Mouse (Mus musculus): ENCODE measurements around the gene Ddi2.

Gene Ddi2

GRCm38 (mm10) chr4:141694719-141695118, 28.5 kb downstream of the Ddi2 start:
- no peak for DNase-seq (ENCODE audit: inconsistent ontology term)

DNA sequence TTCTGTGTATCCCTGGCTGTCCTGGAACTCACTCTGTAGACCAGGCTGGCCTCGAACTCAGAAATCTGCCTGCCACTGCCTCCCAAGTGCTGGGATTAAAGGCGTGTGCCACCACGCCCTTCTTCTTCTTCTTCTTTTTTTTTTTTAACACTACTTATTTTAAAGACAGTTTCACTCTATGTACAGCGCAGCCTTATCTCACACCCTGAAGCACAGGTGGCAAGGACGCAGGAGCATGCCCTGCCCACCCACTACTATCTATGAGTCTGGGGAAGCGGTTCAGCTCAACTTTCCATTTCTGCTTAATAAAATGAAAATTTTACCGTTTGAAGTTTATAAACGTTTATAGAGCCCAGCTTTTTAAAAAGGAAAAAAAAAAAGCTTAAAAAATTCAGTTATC, 34.7 kb downstream of the Ddi2 start:
- no peak for DNase-seq (ENCODE audit: inconsistent ontology term)

- DNase-seq (ENCODE audit: inconsistent ontology term): no peak
These were observed 36.7 kb downstream of the Ddi2 start for GRCm38 (mm10) chr4:141686525-141686924.

DNA sequence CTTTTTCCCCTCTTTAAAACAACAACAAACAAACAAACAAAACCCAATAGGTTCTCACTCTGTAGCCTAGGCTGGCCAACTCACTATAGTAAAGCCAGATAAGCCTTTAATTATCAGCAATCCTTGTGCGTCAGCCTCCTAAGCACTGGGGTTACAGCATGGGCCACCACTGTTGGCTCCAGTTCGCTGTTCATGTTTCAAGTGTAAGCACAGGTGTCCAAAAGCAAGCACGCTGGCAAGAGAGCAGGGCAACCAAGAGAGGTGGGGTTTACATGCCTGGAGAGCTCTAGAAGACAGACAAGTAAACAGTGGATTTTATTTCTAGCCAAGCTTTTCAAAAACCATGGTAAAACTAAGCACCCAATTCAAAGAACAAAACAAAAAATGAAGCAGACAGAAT, 37.1 kb downstream of the Ddi2 start:
- DNase-seq (ENCODE audit: inconsistent ontology term): no peak

GRCm38 (mm10) chr4:141685499-141685898, 37.7 kb downstream of the Ddi2 start, which contains the start of gene Rsc1a1:
Gene Rsc1a1, minus strand, starts transcription at chr4:141685599.
- no peak for DNase-seq (ENCODE audit: inconsistent ontology term)

DNA sequence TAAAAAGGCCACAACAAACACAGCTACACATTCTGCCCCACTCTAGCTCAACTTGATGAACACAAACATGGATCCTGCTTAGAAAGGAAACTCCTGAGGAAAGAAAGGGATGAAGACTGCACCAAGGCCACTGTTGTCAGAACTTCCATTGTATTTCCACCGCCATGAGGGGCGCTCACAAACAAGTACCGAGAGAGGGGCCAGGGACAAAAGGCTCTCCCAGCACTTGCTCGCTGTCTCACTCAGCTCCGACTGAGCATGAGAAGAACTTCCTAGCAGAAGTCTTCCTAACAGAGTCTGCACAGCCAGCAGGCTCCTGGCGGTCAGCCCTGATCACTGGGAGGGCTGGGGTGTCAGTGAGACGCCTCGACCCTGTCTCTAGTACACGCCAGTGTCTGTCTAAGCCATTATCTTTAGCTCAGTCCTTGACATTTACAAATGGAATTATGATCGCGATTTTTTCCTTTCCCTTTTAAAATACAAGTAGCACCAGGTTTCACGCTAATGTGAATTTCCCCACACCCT, 40.5 kb downstream of the Ddi2 start:
- no peak for DNase-seq (ENCODE audit: inconsistent ontology term)

GRCm38 (mm10) chr4:141681767-141682166, 41.5 kb downstream of the Ddi2 start:
- peak; percentile 84 for DNase-seq (ENCODE audit: inconsistent ontology term)

GRCm38 (mm10) chr4:141680892-141681291, 42.3 kb downstream of the Ddi2 start:
- no peak for DNase-seq (ENCODE audit: inconsistent ontology term)

DNA sequence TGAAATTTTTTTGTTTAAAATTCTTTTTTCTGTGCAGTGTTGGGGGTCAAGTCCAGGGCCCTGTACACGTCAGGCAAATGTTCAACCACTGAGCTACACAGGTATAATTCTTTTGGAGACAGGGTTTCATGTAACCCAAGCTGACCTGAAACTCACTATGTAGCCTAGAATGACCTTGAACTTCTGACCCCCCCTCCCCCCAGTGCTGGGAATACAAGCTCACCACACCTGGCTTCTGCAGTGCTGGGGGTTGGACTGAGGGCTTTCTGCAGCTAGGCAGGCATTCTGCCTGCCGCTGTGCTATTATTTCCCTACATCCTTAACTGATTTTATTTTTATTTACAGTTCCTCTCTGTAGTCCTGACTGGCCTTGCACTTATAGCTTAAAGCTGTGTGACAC, 44.2 kb downstream of the Ddi2 start:
- DNase-seq (ENCODE audit: inconsistent ontology term): no peak

- DNase-seq (ENCODE audit: inconsistent ontology term): no peak
These were observed 46.7 kb downstream of the Ddi2 start for GRCm38 (mm10) chr4:141676462-141676979.

- DNase-seq (ENCODE audit: inconsistent ontology term): no peak
These were observed 50.9 kb downstream of the Ddi2 start for GRCm38 (mm10) chr4:141672325-141672724.

- no peak for DNase-seq (ENCODE audit: inconsistent ontology term)
These were observed 51.8 kb downstream of the Ddi2 start for GRCm38 (mm10) chr4:141671389-141671788.

- peak; percentile 24 for DNase-seq (ENCODE audit: inconsistent ontology term)
These were observed 53.1 kb downstream of the Ddi2 start for GRCm38 (mm10) chr4:141669898-141670712.

DNA sequence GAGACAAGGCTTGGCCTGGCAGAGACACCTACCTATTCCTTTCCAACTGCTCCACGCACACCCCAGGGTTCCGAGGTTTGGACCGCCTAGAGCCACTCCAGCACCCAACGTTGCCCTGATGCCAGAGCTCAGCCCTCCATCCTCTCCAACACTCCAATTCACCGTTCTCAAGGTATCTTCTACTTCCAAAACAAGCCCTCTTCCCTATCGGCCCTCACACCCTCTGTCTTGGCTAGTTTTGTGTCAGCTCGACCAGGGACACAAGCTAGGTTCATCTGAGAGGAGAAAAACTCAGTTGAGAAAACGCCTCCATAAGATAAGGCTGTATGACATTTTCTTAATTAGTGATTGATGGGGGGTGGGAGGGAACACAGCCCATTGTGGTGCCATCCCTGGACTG, 58.4 kb downstream of the Ddi2 start, which contains the start of gene Plekhm2:
TSS of gene Plekhm2 (minus strand) at position 101 of the 400 bp plus-strand sequence.
- no peak for DNase-seq (ENCODE audit: inconsistent ontology term)

DNA sequence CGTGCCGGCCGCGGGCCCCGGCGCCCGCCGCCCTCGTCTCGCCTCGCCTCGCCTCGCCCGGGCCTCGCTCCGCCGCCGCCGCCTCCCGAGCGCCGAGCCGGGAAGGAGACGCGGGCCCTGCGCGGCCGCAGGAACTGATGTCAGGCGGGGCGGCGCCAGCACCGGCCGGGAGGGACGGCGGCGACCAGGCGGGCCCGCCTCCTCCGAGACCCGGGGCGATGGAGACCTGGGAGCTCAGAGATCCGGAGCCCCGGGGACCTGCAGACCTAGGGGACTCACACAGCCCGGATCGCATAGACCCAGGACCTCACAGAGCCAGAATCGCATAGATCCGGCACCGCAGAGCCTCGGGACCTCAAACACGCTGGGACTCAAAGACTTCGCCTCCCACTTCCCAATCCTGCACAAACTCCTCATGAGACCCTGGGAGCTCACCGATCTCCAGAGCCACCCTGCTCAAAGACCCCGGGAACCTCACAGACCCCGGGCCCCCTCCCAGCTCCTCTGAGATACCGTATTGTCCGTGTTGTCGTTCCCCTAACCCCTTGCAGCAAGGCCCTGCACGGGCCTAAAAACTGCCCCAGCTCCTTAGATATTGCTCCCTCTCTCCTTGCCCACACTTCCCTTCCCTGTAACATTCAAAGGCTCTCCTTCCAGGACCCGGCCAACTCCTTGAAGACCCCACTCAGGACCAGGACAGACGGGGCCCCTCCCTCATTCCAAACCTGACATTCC, 59.0 kb downstream of the Ddi2 start:
- DNase-seq (ENCODE audit: inconsistent ontology term): peak; percentile 84

DNA sequence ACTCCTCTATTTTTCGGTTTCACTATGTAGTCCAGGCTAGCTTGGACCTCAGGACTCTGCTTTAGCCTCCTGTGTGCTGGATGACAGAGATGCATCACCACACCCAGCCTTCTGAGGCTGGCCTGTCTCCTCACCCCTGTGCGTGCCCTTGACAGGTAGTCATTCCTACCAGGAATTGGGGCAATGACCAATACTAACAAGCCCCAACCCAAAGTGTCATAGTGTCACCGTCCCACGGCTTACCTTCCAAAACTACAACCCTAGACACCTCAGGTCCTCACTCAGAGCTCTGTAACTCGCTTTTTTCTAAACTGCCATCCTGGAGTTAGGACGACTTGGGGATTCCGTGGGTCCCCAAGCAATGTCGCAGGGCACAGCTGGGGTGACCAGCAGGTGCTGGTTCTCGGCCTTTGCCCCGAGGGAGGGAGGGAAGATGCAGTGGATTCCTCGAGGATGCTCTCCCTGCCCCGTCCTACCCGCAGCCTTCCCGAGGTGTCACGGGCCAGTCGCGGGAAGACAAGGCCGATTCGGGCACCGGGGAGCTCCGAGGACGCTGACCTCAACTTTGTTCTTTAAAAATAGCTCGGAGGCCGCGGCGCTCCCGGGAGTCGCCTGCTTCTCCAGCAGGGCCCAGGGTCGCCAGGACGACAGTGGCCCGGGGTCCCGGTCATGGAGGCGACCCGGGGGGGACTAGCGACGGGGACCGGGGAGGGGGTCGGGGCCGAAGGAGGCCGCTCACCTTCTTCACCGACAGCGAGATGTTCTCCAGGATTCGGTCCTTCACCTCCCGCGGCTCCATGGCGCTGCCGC, 59.9 kb downstream of the Ddi2 start:
- peak; percentile 56 for DNase-seq (ENCODE audit: inconsistent ontology term)

GRCm38 (mm10) chr4:141660884-141661283, 62.3 kb downstream of the Ddi2 start:
- DNase-seq (ENCODE audit: inconsistent ontology term): no peak

DNA sequence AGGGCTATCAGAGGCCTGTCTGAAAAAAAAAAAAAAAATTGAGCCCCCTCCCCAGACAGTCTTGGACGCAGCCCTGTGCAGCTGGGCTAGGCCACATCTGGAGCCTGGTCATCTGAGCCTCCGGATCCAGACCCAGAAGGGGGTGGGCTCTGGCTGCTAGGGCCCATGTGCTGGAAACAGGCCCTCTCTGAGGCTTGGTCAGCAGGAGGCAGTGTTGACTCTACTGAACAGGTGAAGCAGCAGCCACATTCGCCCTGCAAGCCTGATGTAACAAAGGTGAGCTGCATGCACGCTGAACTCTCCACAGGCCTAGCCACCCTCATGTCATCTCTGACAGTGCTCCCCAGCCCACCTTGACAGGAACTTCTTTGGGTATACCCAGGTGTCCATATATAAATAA, 63.5 kb downstream of the Ddi2 start:
- DNase-seq (ENCODE audit: inconsistent ontology term): no peak

DNA sequence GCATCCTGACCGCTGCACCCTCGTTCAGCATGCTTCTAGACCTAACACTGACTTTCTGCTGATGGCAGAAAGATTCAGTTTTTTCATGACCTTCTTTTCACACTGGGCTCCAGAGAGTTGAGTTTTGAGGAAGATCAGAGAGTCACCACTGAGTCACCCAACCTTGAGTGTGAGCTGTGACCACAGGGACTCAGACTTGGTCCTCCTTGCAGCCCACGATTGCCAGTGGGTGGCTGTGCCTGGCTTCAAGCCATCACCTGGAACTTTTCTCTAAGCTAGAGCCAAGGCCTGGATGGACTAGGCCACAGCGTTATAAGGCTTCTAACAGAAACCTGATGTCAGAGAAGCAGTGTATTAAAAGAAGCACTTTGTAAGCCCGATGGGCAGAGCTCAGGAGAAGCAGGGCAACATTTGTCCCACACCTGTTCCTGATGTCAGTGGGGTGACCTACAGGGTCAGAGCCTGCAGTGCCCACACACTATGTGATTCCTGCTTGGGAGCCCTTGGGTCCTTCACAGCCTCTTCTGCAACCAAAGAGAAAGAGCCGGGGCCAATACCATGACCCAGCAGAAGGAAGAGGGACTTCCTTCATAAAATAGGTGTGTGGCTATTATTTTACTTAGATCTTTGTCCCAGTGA, 64.3 kb downstream of the Ddi2 start:
- DNase-seq (ENCODE audit: inconsistent ontology term): no peak

DNA sequence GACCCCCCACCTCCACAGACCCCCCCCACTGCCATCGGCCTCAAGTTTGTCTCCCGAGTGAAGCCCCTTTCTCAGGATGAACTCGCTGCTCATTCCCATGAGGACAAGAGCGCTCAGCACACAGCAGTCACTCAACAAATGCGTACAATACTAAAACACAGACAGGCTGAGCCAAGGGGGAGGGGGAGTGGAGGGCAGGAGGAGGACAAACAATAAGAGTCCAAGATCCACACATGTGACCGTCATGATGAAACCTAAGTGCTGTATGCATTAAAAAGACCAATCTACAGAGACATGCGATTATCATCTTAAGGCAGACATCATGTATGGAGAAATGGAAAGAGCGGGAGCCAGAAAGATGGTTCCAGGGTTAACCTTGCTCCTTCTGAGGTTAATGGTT, 66.3 kb downstream of the Ddi2 start:
- peak; percentile 32 for DNase-seq (ENCODE audit: inconsistent ontology term)

Measured in Muller cell, postnatal 12 days (primary cell).